Mouse (Mus musculus) stomach, embryonic 15.5 days (tissue): ENCODE measurements at regions not wholly inside any gene's neighbourhood (a gene's known extent, or its start where the extent isn't known, plus 50 kb on each side); places are given as distances from the start of the nearest gene placed in this dataset.

Experiments
- ATAC-seq: fragments of 200-750 bp; cut with Nextera tagmentation; 2 replicates; pipeline ENCODE4 v1.8.0; 2017; ENCODE audit warnings: low read depth, moderate number of reproducible peaks, moderate TSS enrichment; ENCODE audit not compliant: insufficient read depth, low FRiP score
- H3K27ac ChIP-seq: fragments of 300-500 bp; sonication (generic); 2 replicates; pipeline ENCODE4 v1.5.1; 2015; ENCODE audit warnings: mild to moderate bottlenecking, inconsistent platforms
- H3K27me3 ChIP-seq: fragments of 300-500 bp; sonication (generic); replicated peaks from 2 replicates; pipeline ENCODE4 v1.6.1; 2015; ENCODE audit warnings: inconsistent platforms
- H3K36me3 ChIP-seq: fragments of 300-500 bp; sonication (generic); 2 replicates; pipeline ENCODE4 v1.6.1; 2015; ENCODE audit warnings: inconsistent platforms
- H3K4me1 ChIP-seq: fragments of 300-500 bp; sonication (generic); 2 replicates; pipeline ENCODE4 v1.6.1; 2015; ENCODE audit warnings: inconsistent platforms
- H3K4me2 ChIP-seq: fragments of 300-500 bp; sonication (generic); 2 replicates; pipeline ENCODE4 v1.6.1; 2015; ENCODE audit warnings: mild to moderate bottlenecking, inconsistent platforms
- H3K4me3 ChIP-seq: fragments of 300-500 bp; sonication (generic); replicated peaks from 2 replicates; pipeline ENCODE4 v1.5.1; 2015; ENCODE audit warnings: inconsistent platforms
- H3K9ac ChIP-seq: fragments of 300-500 bp; sonication (generic); 2 replicates; pipeline ENCODE4 v1.6.1; 2015; ENCODE audit warnings: inconsistent platforms
- H3K9me3 ChIP-seq: fragments of 300-500 bp; sonication (generic); 2 replicates; pipeline ENCODE4 v1.6.1; 2016; ENCODE audit warnings: inconsistent platforms
- WGBS: fragments of 180-500 bp; shearing (Covaris S2); methylation state at CpG from one replicate; pipeline ENCODE4 v1.1.7; 2015; 5-methylcytosine and 5-hydroxymethylcytosine counted together

GRCm38 (mm10) chr2:51273300-51273699 is 124.4 kb upstream of the Rnd3 start:
- Histone ChIP-seq H3K4me2 (no peak overlapping the region), H3K27ac (no peak overlapping the region), H3K27me3 (no peaks in the 10 kb centered on the region), H3K4me3 (no peak overlapping the region), H3K36me3 (no peaks in the 10 kb centered on the region), H3K4me1 (no peaks in the 10 kb centered on the region), H3K9ac (no peak overlapping the region), H3K9me3 (no peaks in the 10 kb centered on the region)
- ATAC-seq = no peak
- WGBS = 51% methylated on average over 5 of the region's 5 CpGs

DNA sequence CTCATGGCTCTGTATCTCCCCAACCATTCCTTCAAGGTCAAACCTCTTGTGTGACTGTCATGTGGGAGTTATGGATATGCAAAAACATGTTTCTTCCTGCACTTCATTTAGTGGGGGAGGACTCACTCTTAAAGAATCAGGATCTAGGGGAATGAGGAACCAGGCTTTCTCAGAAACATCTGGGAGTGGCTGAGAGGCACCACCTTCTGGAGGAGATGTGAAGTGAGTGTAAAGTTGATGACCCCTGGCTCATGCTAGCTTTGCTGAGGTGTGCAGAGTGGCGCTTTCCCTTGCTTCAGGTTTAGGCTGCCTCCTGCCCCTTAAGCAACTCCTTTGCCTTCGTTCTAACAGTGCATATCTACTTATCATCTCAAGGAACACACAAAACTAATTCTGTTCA is 119.6 kb upstream of the Rnd3 start:
- Histone ChIP-seq H3K36me3 (no peaks in the 10 kb centered on the region), H3K4me3 (no peak overlapping the region), H3K4me2 (no peak overlapping the region), H3K9ac (no peak overlapping the region), H3K9me3 (no peaks in the 10 kb centered on the region), H3K4me1 (no peaks in the 10 kb centered on the region), H3K27me3 (no peaks in the 10 kb centered on the region), H3K27ac (no peak overlapping the region)
- no peak for ATAC-seq
- 58% methylated on average over 2 of the region's 2 CpGs for WGBS

DNA sequence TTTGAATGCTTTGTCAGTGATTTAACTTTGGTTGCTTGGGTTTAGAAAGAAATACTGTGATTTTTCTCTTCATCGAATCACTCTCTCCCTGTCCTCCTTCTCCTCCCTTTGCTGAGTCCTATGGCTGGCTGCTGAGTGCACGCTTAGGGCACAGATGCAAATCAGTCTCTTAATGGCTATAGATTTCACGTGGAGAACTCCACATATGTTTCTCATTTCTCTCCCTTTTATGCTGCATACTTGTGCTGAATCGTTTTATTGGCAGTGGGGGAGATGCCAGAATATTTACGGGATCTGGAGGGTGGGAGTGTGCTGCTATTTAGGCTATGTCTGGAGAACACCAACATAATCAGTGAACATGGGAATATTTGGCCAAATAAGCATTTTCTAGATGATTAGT is 118.8 kb upstream of the Rnd3 start:
- H3K36me3 ChIP-seq = no peaks in the 10 kb centered on the region
- no peak overlapping the region for H3K9ac ChIP-seq
- 59% methylated on average over 5 of the region's 5 CpGs for WGBS
- no peak overlapping the region for H3K4me3 ChIP-seq
- H3K27me3 ChIP-seq = no peaks in the 10 kb centered on the region
- no peak overlapping the region for H3K4me2 ChIP-seq
- no peak for ATAC-seq
- no peak overlapping the region for H3K27ac ChIP-seq
- H3K4me1 ChIP-seq = no peaks in the 10 kb centered on the region
- H3K9me3 ChIP-seq = no peaks in the 10 kb centered on the region

GRCm38 (mm10) chr2:51262506-51262905 is 113.6 kb upstream of the Rnd3 start:
- no peak overlapping the region for H3K27ac ChIP-seq
- no peak overlapping the region for H3K9ac ChIP-seq
- ATAC-seq = no peak
- WGBS = 91% methylated on average over 1 of the region's 1 CpGs
- no peak overlapping the region for H3K4me3 ChIP-seq
- no peaks in the 10 kb centered on the region for H3K36me3 ChIP-seq
- H3K4me1 ChIP-seq = no peaks in the 10 kb centered on the region
- no peak overlapping the region for H3K4me2 ChIP-seq
- no peaks in the 10 kb centered on the region for H3K27me3 ChIP-seq
- no peaks in the 10 kb centered on the region for H3K9me3 ChIP-seq

DNA sequence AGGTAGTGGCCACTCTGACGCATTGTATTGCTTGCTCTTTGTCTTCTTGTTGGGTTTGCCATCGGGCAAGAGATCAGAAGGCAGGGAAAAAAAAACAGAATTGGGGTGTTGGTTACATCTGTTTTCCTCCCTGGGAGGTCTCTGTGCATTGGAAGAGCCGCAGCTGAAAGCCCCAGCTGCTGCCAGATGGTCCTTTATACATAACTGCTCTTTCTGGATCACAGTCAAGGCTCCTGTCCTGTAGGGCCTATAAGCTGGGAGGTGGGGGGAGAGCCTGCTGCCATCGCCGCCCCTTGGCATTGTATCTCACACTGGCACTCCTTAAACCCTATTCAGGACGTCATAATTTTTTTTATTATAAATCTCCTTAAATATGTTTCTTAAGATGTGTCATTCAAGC is 101.9 kb upstream of the Rnd3 start:
- no peak overlapping the region for H3K4me3 ChIP-seq
- 60% methylated on average over 6 of the region's 6 CpGs for WGBS
- H3K27me3 ChIP-seq = no peaks in the 10 kb centered on the region
- no peaks in the 10 kb centered on the region for H3K36me3 ChIP-seq
- H3K9me3 ChIP-seq = no peaks in the 10 kb centered on the region
- ATAC-seq = no peak
- H3K4me1 ChIP-seq = no peaks in the 10 kb centered on the region
- no peak overlapping the region for H3K27ac ChIP-seq
- H3K4me2 ChIP-seq = no peak overlapping the region
- no peak overlapping the region for H3K9ac ChIP-seq

DNA sequence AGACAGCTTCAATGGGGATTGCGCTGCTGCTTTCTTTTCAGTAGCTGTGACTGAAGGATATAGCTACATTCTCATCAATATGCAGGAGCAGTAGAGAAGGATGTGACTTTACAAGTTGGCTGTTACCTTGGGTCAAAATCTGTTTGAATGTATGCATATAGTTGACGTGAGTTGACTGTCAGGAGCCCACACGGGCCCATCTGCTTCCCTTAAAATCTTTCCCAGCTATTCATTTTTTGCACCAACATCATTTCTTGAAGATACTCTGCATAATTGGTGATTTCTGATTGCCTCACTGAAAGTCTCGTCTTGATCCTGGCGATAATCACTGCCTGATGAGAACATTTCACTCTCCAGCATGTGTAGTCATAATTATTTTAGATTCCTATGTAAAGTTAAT is 92.7 kb upstream of the Rnd3 start:
- Histone ChIP-seq H3K4me3 (no peak overlapping the region), H3K4me2 (no peak overlapping the region), H3K36me3 (no peaks in the 10 kb centered on the region), H3K9ac (no peak overlapping the region), H3K4me1 (no peaks in the 10 kb centered on the region; the same call in 1 of the 2 replicates), H3K27me3 (no peaks in the 10 kb centered on the region), H3K9me3 (no peaks in the 10 kb centered on the region), H3K27ac (no peak overlapping the region)
- no peak for ATAC-seq
- WGBS = 72% methylated on average over 5 of the region's 5 CpGs

DNA sequence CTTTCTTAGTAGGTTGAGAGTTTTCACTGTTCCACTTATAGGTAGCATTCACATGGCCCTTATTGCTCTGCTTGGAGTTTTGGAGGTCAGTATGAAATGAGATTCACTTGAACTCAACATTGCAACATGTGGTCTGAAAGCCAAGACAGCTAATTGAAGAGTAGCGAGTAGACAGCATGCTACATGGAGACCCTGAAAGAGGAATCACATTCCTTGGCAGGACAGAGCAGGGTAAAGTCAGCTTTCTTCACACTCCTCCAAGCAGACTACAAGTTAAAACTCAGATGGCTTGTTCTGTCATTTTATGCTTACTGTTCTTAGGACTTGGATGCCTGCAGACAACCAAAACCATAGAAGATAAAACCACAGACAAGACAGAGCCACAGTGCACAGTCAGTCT is 91.1 kb upstream of the Rnd3 start:
- H3K27ac ChIP-seq = no peak overlapping the region
- no peak overlapping the region for H3K4me3 ChIP-seq
- WGBS = 80% methylated on average over 1 of the region's 1 CpGs
- ATAC-seq = no peak
- no peak overlapping the region for H3K9ac ChIP-seq
- no peak overlapping the region for H3K4me2 ChIP-seq
- H3K27me3 ChIP-seq = no peaks in the 10 kb centered on the region
- H3K4me1 ChIP-seq = no peaks in the 10 kb centered on the region; the same call in 1 of the 2 replicates
- H3K9me3 ChIP-seq = no peaks in the 10 kb centered on the region
- H3K36me3 ChIP-seq = no peaks in the 10 kb centered on the region

DNA sequence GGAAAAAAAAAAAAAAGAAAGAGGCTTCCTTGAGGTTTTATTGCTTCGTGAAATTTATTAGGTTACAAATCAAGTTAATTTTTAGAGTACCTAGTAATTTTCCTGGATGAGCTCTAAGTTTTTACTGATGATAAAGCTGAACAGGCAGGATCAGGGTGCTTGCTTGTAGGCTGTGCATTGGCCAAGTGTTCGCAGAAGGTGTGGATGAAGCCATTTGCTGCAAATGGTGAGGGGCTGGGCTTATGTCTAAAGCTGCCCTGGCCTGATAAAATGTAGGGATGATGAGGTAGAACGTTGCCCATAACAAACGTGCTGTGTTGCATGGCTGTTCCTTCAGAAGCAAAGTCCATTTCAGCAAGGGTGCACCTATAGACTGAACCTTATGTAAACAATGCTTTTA is 90.1 kb upstream of the Rnd3 start:
- no peak overlapping the region for H3K4me3 ChIP-seq
- H3K4me1 ChIP-seq = no peaks in the 10 kb centered on the region; the same call in 1 of the 2 replicates
- no peak overlapping the region for H3K4me2 ChIP-seq
- no peaks in the 10 kb centered on the region for H3K9me3 ChIP-seq
- 28% methylated on average over 4 of the region's 4 CpGs for WGBS
- H3K9ac ChIP-seq = no peak overlapping the region
- H3K27ac ChIP-seq = no peak overlapping the region
- no peak for ATAC-seq
- H3K27me3 ChIP-seq = no peaks in the 10 kb centered on the region
- H3K36me3 ChIP-seq = no peaks in the 10 kb centered on the region

- no peak overlapping the region for H3K9ac ChIP-seq
- H3K27ac ChIP-seq = no peak overlapping the region
- H3K9me3 ChIP-seq = no peaks in the 10 kb centered on the region
- no peaks in the 10 kb centered on the region for H3K36me3 ChIP-seq
- H3K4me2 ChIP-seq = peak overlapping the region; percentile 25; the same call in 1 of the 2 replicates
- H3K27me3 ChIP-seq = no peaks in the 10 kb centered on the region
- no peak for ATAC-seq
- 7% methylated on average over 16 of the region's 16 CpGs for WGBS
- no peak overlapping the region for H3K4me3 ChIP-seq
- H3K4me1 ChIP-seq = no peaks in the 10 kb centered on the region; the same call in 1 of the 2 replicates
Measured at GRCm38 (mm10) chr2:51238131-51238931, 89.4 kb upstream of the Rnd3 start.

- H3K9me3 ChIP-seq = no peaks in the 10 kb centered on the region
- no peaks in the 10 kb centered on the region; the same call in 1 of the 2 replicates for H3K4me1 ChIP-seq
- no peak for ATAC-seq
- no peak overlapping the region for H3K9ac ChIP-seq
- H3K27me3 ChIP-seq = no peaks in the 10 kb centered on the region
- no peaks in the 10 kb centered on the region for H3K36me3 ChIP-seq
- no peak overlapping the region for H3K4me2 ChIP-seq
- peak overlapping the region; percentile 54; the same call in 1 of the 2 replicates for H3K27ac ChIP-seq
- H3K4me3 ChIP-seq = no peak overlapping the region
- WGBS = 47% methylated on average over 10 of the region's 10 CpGs
Measured at GRCm38 (mm10) chr2:51237451-51237850, 88.5 kb upstream of the Rnd3 start.

- ATAC-seq = no peak
- Histone ChIP-seq H3K4me3 (no peak overlapping the region), H3K9ac (no peak overlapping the region), H3K27me3 (no peaks in the 10 kb centered on the region), H3K4me1 (no peaks in the 10 kb centered on the region; the same call in 1 of the 2 replicates), H3K4me2 (no peak overlapping the region), H3K27ac (0 out of 2 replicates have a peak overlapping the region, but pooled peaks have one; percentile 54), H3K9me3 (no peaks in the 10 kb centered on the region), H3K36me3 (no peaks in the 10 kb centered on the region)
- 36% methylated on average over 3 of the region's 3 CpGs for WGBS
Measured at GRCm38 (mm10) chr2:51236852-51237251, 87.9 kb upstream of the Rnd3 start.

DNA sequence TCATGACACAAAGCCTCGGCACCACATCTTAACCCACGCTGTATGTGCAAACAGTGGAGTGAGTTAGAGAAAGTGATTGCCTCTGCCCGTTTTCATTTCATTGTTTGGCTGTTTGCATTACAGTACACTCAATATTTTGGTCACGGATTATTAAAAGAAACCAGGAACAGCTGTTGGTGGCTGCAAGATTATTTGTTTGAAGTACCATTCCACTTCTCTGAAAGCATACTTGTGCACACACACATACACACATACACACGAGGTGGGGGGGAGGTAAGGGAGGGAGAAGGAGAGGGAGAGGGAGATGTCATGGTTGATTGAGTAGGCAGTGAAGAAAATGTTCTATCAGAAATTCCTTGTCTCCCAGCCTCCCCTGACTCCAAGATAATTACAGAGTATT is 85.5 kb upstream of the Rnd3 start:
- 43% methylated on average over 5 of the region's 5 CpGs for WGBS
- no peak overlapping the region for H3K4me2 ChIP-seq
- no peak for ATAC-seq

More for the DNA sequence above, 85.5 kb upstream of the Rnd3 start:
- Histone ChIP-seq H3K4me1 (no peaks in the 10 kb centered on the region; the same call in 1 of the 2 replicates), H3K4me3 (no peak overlapping the region), H3K9ac (no peak overlapping the region), H3K27ac (no peak overlapping the region), H3K36me3 (no peaks in the 10 kb centered on the region), H3K9me3 (no peaks in the 10 kb centered on the region), H3K27me3 (no peaks in the 10 kb centered on the region)
